Mouse (Mus musculus): ENCODE measurements around the gene Knop1. TPM values are rescaled to one million over a fixed set of nuclear protein-coding genes. Genes with fewer than 3 reads are reported as not detected.

Gene Knop1
- polyA plus RNA-seq, 1 experiment, result 4.5 TPM

DNA sequence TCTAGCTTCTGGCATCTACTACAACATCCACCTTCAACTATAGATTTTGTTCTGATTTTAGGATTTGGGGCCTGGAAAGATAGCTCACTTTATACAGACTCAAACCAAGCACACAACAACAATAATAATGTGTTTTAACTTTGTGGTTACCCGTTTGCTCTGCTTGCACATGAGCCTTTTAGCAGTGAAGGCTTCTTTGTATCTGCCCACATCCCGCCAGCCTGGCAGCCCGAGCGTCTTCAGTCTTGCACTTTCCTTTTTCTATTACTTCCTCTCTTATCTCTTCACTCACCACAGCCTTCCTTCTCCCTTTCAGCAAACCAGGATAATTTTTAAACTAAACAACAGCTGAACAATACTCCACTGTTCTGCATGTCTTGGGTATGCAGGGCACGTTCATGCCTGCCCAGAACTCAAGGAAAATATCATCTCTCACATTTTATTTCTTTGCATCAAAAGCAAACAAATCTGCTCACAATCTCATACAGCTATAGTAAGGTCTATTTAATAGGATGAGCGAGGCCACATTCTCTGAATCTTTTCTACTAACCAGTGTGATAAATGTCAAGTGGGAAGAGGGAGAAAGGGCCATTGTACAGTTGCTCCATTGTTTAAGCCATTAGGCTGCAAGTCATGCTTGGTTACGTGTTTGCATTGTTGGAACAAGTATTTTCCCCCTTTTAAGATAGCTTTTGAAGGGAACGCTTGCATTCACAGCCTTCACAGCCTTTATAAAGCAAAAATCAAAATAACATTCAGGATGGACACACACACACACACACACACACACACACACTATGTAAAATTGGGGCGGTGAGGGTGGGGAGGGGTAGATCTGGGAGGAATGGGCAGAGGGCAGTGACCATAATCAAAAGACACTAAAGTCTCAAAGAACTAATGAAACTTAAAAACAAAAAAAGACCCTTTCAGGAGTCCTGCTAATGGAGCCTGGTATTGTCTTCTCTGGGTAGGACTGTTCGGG is 39.7 kb upstream of the Knop1 start:
- no peaks in the 10 kb centered on the region for H3K27me3 ChIP-seq (ENCODE audit: control insufficient read depth, insufficient read depth, low read length)
- H3K36me3 ChIP-seq (ENCODE audit: control insufficient read depth, insufficient read depth, low read length), result no peaks in the 10 kb centered on the region
- 46% methylated on average over 10 of the region's 10 CpGs for WGBS
- H3K4me3 ChIP-seq (ENCODE audit: extremely low read depth, insufficient read depth, insufficient read length), result no peak overlapping the region
- TF ChIP-seq POLR2A (IDR thresholded peaks at IDR 0.05; ENCODE audit: low read depth, low read length), result no peak
- TF ChIP-seq CTCF (IDR thresholded peaks at IDR 0.05; ENCODE audit: extremely low read depth, insufficient read depth, insufficient read length, insufficient replicate concordance), result no peak
- no peak for DNase-seq (ENCODE audit: low read depth in 1 of 2, low spot score in 2 of 2)
- no peaks in the 10 kb centered on the region for H3K4me1 ChIP-seq (ENCODE audit: control insufficient read depth, insufficient read depth, insufficient read length)
- H3K27ac ChIP-seq (ENCODE audit: insufficient read depth, low read length), result no peak overlapping the region

DNA sequence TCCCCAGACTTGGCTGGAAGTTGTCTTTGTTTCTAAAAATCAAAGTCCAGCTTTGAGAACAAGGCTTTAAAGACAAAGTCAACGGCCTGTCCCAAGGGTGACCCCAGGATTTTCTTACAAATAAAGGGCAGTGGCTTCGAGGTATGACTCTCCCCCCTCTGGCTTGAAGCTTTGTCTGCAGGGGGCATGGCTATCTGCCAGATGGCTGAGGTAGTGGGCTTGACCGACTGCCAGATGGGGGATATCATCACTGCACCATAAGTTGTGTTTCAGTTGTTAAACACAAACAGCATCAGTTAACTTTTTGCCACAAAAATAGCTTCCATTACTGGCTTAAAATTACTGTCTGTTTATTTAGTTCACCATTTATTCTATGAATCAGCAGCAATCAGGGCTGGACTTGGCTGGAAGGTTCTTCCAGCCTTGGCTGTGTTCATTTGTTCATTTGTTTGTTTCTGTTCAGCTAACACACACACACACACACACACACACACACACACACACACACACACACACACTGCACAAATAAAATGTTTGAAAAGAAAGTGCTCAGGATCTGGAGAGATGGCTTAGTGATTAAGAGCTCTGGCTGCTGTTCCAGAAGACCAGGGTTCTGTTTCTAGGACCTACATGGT is 33.1 kb upstream of the Knop1 start:
- H3K27ac ChIP-seq (ENCODE audit: insufficient read depth, low read length), result no peak overlapping the region
- WGBS, result 71% methylated on average over 3 of the region's 3 CpGs
- no peak for TF ChIP-seq POLR2A (IDR thresholded peaks at IDR 0.05; ENCODE audit: low read depth, low read length)
- TF ChIP-seq CTCF (IDR thresholded peaks at IDR 0.05; ENCODE audit: extremely low read depth, insufficient read depth, insufficient read length, insufficient replicate concordance), result no peak
- no peaks in the 10 kb centered on the region for H3K4me1 ChIP-seq (ENCODE audit: control insufficient read depth, insufficient read depth, insufficient read length)
- no peak for DNase-seq (ENCODE audit: low read depth in 1 of 2, low spot score in 2 of 2)
- H3K36me3 ChIP-seq (ENCODE audit: control insufficient read depth, insufficient read depth, low read length), result no peaks in the 10 kb centered on the region
- H3K4me3 ChIP-seq (ENCODE audit: extremely low read depth, insufficient read depth, insufficient read length), result no peak overlapping the region
- H3K27me3 ChIP-seq (ENCODE audit: control insufficient read depth, insufficient read depth, low read length), result no peaks in the 10 kb centered on the region

DNA sequence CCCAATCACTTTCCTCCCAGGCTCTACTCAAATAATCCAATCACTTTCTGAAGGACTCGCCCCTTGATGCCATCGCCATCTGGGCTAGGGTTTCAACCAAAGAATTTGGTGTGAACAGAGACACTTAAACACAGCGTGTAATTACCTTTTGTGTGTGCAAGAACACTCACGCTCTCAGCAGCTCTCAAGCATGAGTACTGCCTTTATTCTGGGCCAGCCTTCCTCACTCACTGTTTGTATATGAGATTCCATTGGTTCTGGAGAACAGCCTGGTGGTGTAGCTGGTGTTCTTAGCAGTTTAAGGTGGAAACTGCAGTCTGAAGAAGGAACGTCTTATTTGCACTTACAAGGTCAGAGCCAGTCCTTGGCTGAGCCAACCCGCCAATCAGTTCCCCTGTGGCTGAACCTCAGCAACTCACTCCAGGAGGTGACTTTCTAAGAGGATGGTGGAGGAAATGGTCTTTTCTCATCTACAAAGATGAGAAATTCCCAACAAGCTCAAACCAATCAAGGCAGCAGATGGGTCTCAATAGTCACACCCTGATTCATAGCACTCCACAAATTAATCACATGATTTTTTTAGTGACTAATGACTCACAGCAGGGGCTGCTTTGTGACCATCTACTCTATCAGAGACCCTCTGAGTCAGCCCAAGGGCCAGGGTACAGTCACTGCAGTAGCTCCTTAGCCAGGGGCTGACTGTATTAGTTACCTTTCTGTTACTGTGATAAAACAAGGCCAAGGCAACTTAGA is 31.4 kb upstream of the Knop1 start:
- no peak for TF ChIP-seq CTCF (IDR thresholded peaks at IDR 0.05; ENCODE audit: extremely low read depth, insufficient read depth, insufficient read length, insufficient replicate concordance)
- no peak for TF ChIP-seq POLR2A (IDR thresholded peaks at IDR 0.05; ENCODE audit: low read depth, low read length)
- WGBS, result 92% methylated on average over 6 of the region's 6 CpGs
- no peaks in the 10 kb centered on the region for H3K27me3 ChIP-seq (ENCODE audit: control insufficient read depth, insufficient read depth, low read length)

DNA sequence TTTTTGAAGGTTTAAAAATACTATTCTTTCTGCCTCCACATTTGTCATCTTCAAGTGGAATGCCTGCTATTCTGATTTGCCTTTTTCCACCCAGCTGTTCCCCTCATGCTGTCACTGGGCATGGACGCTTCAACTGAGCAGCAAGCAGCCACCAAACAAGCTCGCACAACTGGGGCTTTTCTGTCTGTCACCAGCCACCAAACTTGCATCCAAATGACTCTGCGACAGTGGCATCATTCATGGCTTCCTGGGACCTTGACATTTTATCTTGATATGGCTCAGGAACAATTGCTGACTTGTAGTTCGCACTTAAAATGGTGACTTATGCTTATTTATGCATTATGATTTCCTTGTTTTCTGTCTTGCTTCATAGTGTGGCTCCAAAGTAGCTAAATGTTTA is 28.9 kb upstream of the Knop1 start:
- Histone ChIP-seq H3K27me3 (ENCODE audit: control insufficient read depth, insufficient read depth, low read length) (no peaks in the 10 kb centered on the region), H3K4me1 (ENCODE audit: control insufficient read depth, insufficient read depth, insufficient read length) (no peaks in the 10 kb centered on the region), H3K4me3 (ENCODE audit: extremely low read depth, insufficient read depth, insufficient read length) (no peak overlapping the region), H3K27ac (ENCODE audit: insufficient read depth, low read length) (no peak overlapping the region), H3K36me3 (ENCODE audit: control insufficient read depth, insufficient read depth, low read length) (no peaks in the 10 kb centered on the region)
- TF ChIP-seq CTCF (IDR thresholded peaks at IDR 0.05; ENCODE audit: extremely low read depth, insufficient read depth, insufficient read length, insufficient replicate concordance) (no peak), POLR2A (IDR thresholded peaks at IDR 0.05; ENCODE audit: low read depth, low read length) (no peak)
- DNase-seq (ENCODE audit: low read depth in 1 of 2, low spot score in 2 of 2), result no peak
- 79% methylated on average over 4 of the region's 4 CpGs for WGBS

More for the DNA sequence above, 31.4 kb upstream of the Knop1 start:
- no peak overlapping the region for H3K27ac ChIP-seq (ENCODE audit: insufficient read depth, low read length)
- H3K4me1 ChIP-seq (ENCODE audit: control insufficient read depth, insufficient read depth, insufficient read length), result no peaks in the 10 kb centered on the region
- H3K4me3 ChIP-seq (ENCODE audit: extremely low read depth, insufficient read depth, insufficient read length), result no peak overlapping the region
- no peaks in the 10 kb centered on the region for H3K36me3 ChIP-seq (ENCODE audit: control insufficient read depth, insufficient read depth, low read length)
- DNase-seq (ENCODE audit: low read depth in 1 of 2, low spot score in 2 of 2), result no peak

DNA sequence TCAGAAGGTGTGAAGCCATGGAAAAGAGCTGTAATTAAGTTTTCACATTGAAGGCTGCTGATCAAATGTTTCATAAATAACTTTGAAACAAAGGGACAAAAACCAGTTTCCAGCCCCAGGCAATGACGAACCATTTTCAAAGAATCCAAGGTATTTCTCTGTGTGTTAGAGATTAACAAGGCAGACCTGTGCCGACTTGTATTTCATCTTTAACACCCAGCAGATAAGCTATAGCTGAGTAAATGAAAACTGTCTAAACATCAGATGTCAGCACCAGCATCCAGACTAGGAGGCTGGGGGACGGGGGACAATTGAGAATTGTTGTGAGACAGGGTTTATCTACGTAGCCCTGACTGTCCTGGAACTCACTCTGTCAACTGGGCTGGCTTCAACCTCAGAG is 27.9 kb upstream of the Knop1 start:
- Histone ChIP-seq H3K36me3 (ENCODE audit: control insufficient read depth, insufficient read depth, low read length) (no peaks in the 10 kb centered on the region), H3K27ac (ENCODE audit: insufficient read depth, low read length) (no peak overlapping the region), H3K4me3 (ENCODE audit: extremely low read depth, insufficient read depth, insufficient read length) (no peak overlapping the region), H3K27me3 (ENCODE audit: control insufficient read depth, insufficient read depth, low read length) (no peaks in the 10 kb centered on the region), H3K4me1 (ENCODE audit: control insufficient read depth, insufficient read depth, insufficient read length) (no peaks in the 10 kb centered on the region)
- DNase-seq (ENCODE audit: low read depth in 1 of 2, low spot score in 2 of 2), result no peak
- WGBS, result 86% methylated on average over 4 of the region's 4 CpGs
- no peak for TF ChIP-seq CTCF (IDR thresholded peaks at IDR 0.05; ENCODE audit: extremely low read depth, insufficient read depth, insufficient read length, insufficient replicate concordance)
- no peak for TF ChIP-seq POLR2A (IDR thresholded peaks at IDR 0.05; ENCODE audit: low read depth, low read length)

DNA sequence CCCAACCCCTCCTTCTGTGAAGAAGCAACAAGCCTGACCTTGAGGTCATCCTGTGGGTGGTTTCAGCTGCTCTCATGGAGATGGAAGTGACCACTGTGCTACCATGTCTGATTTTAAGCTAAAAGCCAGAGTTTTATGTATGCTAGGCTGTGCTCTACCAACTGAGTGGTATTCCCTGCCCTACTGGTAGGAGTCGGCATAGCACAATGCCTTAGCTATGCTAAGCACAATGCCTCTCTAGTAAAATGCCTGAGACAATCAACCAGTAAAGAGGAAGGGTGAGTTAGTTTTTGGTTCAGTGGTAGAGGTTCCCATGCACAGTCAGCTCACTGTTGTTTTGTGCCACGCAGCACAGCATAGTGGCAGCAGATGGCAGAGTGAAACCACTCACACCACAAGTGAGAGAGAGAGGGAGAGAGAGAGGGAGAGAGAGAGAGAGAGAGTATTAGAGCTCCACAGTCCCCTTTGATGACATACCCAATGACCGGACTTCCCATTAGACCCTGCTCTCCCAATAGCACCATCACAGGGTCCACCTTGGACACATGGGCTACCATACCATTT is 23.5 kb upstream of the Knop1 start:
- DNase-seq (ENCODE audit: low read depth in 1 of 2, low spot score in 2 of 2), result no peak
- Histone ChIP-seq H3K4me3 (ENCODE audit: extremely low read depth, insufficient read depth, insufficient read length) (no peak overlapping the region), H3K4me1 (ENCODE audit: control insufficient read depth, insufficient read depth, insufficient read length) (no peaks in the 10 kb centered on the region), H3K27ac (ENCODE audit: insufficient read depth, low read length) (no peak overlapping the region), H3K36me3 (ENCODE audit: control insufficient read depth, insufficient read depth, low read length) (no peaks in the 10 kb centered on the region), H3K27me3 (ENCODE audit: control insufficient read depth, insufficient read depth, low read length) (no peaks in the 10 kb centered on the region)
- no peak for TF ChIP-seq POLR2A (IDR thresholded peaks at IDR 0.05; ENCODE audit: low read depth, low read length)
- TF ChIP-seq CTCF (IDR thresholded peaks at IDR 0.05; ENCODE audit: extremely low read depth, insufficient read depth, insufficient read length, insufficient replicate concordance), result no peak
- WGBS, result 92% methylated on average over 3 of the region's 3 CpGs

All from spleen, adult 2 months (tissue).